Mouse (Mus musculus): ENCODE results near the gene Umps.

Gene Umps

DNA sequence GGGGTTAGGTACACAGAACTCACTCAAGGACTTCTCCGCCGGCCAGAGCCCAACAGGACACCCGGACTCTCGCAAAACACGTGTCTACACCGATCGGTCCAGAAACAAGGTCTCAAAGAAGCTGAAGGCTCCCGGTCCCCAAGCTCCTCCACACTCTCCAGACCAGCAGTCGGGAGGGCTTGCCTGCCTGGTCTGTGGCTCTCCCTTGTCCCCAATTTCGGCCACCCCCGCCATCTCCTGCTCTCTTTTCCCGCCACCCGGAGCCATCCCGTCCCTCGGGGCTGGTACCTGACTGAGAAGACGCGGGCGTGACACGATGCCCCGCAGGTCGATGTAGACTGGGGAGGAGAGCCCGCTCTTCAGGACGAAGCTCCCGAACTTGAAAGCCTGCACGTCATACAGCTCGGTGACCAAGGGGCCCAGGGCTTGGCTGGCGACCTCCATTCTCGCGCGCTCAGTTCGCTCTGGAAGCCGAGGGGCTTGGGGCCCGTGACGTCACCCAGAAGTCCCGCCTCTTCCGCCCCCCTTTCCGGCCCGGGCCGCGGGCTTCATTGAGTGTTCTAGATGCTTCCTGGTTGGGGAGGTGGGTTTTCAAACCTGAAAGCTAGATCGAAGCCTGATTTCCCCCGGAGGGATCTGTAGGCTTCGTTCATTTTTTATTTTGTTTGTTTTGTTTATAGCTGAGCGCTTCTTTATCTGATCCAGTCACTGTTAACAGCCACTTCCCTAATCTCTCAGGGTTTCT is at the start of gene Umps:
TSS of gene Umps (minus strand) at position 501 of the 745 bp plus-strand sequence.
- in situ Hi-C loops (cut with MboI, MseI) = loop anchor here (25.0 kb wide), 1 partner anchor 1804 kb away; the partner anchor contains the start of gene Nrros

DNA sequence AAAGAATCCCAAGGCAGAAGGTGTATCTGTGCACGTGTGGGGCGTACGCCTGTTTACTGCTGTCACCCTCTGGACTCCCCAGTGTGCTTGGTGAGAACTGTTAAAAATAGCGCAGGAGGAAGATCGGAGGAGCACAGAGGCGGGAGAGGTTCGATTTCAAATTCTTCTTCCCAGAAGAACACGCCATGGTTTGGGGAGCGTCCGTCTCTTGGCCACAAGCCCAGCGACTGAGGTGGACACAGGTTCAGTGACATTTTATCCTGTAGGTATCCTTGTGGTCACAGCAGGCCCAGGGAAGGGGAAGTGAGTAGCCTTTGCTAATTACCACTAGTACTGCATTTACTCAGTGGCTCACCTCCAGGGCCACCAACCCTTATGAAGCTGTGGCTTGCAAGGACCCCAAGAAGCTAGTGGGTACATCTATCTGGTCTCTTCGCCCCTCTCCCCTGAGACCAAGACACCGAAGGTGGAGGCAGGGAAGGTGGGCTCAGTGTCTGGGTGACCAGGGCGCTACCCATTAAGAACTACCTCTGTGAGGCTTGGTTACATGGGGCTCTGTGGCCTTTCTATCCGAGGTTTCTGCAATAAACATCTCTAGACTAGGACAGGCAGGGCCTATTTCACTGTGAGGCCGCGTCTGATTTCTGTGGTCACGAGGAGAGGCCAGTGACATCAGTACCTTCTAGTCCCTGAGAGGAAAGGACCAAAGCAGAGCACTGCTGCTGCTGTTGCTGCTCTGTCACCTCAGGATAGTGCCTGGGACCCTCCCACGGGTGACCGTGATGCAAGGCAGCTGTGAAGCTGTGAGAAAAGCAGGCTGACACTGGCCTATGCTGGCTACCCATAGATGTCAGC is 45.4 kb upstream of the Umps start:
- in situ Hi-C loops (cut with MboI, MseI) = no loop called here

DNA sequence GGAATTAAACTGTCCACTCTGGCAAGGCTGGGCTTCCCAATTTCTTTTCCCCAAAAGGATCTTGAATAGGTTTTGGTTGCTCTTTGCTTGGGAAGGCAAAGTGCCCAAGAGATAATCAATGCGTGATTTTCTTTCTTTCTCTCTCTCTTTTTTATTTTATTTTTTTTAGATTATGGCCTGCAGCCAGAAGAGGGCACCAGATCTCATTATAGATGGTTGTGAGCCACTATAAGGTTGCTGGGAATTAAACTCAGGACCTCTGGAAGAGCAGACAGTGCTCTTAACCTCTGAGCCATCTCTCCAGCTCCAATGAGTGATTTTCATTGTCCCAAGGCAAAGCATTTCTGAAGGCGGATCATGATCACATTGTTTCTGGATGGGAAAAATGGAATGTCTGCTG is 42.7 kb upstream of the Umps start:
- in situ Hi-C loops (cut with MboI, MseI) = no loop called here

DNA sequence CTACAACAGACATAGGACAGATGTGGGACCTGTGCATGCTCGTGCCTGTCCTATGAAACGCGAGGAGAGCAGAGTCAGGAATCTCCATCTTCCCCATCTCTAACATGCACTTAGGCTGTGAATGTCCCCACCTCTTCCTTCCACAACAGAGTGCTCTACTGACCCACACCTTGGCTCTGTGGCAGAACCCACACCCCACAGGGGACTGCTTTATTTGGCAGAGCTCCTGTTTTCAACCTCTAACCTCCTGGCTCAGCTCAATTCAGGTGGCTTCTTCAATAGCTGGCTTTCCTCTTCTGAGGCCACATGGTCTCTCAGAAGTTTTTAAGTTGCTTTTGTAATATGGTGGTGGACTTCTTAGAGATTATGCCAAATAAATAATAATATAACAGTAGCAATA is 39.1 kb upstream of the Umps start:
- in situ Hi-C loops (cut with MboI, MseI) = no loop called here

DNA sequence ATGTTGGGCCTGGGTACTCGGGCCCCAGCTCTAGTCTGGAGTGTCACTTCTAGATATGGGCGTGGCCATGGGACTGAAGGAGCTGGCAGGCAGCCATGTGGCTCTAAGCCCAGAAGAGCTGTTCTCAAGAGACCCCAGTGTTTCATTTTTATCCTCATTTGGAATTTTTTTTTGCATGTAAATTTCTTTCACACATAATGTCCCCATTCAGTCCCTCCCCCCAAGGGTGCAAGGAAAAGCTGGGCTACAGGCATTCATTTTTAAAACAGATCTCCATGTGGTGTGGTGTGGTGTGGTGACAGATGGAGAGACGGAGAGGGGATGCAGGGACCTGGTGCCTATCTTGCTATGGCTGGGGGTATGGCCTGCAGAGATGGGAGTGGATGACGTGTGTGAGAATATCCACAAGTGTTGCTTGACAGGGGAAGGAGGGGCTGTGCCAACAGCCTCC is 37.3 kb upstream of the Umps start:
- in situ Hi-C loops (cut with MboI, MseI) = no loop called here

DNA sequence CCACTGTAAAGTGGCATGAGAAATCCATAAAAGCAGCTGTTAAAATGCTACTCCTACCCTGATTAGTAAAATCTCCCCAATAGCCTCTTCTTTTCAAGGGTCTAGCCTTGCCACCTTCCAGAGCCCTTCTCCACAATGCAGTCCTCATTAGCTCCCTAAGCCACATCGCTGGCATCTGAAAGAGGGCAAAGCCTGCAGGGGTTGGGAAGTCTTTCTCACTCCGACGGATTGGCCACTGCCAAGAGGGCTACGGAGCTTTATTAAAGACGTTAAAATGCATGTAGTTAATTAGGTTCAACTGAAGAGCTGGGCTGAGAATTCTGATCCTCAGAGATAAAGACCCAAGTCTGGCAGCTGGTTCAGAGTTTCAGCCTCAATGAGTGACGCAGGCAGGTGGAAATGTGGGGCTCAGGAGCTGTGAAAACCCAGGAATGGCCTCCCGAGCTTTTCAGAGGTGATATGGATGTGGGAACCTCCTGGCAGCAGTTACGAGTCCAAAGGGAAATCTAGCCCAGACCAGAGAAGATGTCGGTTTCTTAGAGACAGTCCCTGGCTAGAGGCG is 36.8 kb upstream of the Umps start:
- in situ Hi-C loops (cut with MboI, MseI) = no loop called here

DNA sequence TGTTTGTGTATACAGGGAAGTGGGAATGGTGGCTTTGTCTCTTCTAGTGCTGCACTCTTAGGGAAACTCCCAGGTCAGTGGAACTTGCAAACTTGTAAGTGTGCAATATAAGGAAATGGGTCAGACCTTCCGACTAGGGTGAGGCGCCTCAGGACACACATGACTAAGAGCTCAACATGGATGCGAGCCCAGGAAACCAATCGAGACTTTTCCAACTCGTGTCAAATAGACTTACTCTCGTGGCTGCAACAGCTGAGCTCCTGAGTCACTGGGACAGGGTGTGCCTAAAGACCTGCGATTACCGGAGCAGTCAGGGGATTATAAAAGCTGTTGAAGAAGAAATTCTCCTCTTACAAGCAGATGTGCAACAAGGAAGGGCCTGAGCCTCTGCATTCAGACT is 33.9 kb upstream of the Umps start:
- in situ Hi-C loops (cut with MboI, MseI) = no loop called here

DNA sequence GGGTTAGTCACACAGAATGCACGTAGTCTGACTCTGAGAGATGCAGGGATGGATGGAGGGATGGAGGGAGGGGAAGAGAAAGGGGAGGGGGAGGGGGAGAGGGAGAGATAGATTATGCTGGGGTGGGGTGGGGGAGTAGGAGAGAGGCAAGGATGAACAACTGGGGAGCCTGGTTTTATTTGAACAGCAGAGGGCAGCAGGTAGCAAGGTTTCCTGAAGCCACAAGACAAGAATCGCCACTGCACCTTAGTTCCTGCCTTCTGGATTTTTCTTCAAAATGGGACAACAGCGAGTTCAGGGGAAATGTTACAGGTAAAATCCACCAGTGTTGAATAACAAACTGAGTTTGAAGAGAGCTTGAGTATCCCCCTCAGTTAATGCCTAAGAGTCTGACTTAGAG is 32.5 kb upstream of the Umps start:
- in situ Hi-C loops (cut with MboI, MseI) = loop anchor here (5.0 kb wide), 1 partner anchor 113 kb away; no protein-coding TSS in a partner anchor

DNA sequence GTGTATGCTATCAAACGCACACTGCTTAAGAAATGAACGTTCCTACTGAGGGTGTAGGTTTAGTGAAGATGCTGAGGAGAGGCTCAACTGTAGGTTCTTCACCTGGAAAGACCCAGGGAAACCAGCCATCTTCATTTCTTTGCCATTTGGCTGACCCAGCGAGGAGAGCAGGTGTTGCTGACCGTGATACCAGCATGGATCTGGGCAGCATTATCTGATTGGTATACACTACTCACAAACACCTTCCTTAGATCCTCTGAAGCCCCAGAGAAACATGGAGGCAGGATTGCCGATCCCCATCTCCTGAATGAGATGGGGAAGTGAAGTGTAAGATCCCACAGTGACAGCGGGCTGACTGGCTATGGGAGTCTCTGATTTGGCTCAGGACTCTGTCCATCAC is 31.2 kb upstream of the Umps start:
- in situ Hi-C loops (cut with MboI, MseI) = loop anchor here (5.0 kb wide), 1 partner anchor 114 kb away; no protein-coding TSS in a partner anchor

DNA sequence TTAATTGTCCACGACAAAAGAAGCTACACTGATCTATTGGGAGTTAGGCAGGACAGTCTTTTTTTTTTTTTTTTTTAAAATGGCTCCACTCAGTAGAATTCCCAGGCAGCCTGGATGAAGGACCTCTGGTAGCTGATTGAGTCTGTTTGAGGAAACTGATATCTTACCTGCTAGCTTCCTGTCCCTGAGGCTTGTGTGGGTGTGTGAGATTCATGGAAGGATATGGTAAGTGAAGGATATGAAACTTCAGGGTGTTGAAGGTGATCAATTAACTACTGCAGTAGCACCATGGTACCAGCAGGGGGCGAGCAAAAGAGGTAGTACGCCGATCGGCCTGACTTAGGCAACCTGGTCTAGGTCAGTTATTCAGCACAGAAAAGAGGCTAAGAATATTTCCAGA is 29.2 kb upstream of the Umps start:
- in situ Hi-C loops (cut with MboI, MseI) = loop anchor here (5.0 kb wide), 1 partner anchor 116 kb away; no protein-coding TSS in a partner anchor

DNA sequence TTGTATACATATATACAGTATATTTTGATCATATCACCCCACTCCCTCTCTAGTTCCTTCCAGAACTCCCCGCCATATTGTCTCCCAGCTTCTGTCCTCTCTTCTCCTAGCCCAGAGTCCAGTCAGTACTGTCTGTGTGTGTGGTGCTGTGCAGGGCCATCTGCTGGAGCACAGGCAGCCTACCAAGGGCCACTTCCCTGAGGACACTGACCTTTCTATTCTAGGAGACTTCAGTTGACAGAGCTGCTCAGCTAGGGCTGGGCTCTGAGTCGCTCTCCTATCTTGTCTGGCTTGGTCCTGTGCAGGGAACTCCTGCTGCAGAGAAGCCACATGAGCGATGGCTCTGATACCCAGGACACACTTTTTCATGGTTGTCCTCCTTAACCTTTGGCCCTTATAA is 28.7 kb upstream of the Umps start:
- in situ Hi-C loops (cut with MboI, MseI) = loop anchor here (5.0 kb wide), 1 partner anchor 117 kb away; no protein-coding TSS in a partner anchor

DNA sequence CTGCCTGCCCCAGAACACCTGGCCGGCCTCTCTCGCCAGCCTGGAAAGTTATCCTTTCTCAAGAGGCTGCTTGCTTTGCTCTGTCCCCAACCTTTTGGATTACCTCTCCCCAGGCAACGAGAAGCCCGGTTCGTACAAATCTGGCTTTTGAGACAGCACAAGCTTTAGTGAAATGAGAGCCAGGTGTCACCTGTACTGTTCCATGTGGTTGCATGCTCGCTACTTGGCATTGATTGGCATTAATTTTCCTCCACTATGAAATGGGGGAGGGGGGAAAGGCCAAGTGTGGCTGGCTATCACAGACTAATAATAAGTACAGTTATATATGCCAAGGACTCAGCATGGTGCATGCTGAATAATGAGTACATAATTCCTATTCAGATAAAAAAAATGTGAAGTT is 27.5 kb upstream of the Umps start:
- in situ Hi-C loops (cut with MboI, MseI) = no loop called here

DNA sequence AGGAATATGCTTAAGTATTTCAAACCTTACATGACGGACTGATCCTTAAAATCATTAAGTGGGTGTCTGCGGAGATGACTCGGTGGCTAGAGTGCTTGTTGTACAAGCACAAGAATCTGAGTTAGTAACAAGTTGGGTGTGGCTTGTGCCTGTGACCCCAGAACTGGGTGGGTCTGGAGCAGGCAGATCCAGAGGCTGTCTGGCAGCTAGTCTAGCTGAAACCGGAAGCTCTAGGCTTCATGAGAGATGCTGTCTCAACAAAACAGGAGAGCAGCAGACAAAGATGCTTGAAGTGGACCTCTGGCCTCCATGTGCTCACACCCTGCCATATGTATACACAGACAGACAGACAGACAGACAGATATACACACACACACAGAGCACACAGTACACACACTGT is 23.9 kb upstream of the Umps start:
- in situ Hi-C loops (cut with MboI, MseI) = no loop called here

DNA sequence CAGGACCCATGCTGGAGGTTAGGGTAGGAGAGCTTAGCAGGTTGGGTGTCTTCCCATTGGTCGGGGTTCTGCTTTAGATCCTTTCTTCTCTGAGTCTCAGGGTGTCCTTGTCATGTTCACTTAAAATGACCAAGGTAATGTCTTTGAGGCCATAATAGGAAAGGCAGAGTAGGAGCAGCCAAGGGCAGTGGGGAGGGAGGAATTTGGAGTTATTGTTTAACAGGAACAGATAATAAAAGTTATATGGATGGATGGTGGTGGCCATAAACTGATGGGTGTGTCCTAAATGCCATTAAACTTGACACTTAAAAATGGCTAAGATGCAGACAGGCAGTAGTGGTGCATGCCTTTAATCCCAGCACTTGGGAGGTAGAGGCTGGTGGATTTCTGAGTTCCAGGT is 22.3 kb upstream of the Umps start:
- in situ Hi-C loops (cut with MboI, MseI) = no loop called here

DNA sequence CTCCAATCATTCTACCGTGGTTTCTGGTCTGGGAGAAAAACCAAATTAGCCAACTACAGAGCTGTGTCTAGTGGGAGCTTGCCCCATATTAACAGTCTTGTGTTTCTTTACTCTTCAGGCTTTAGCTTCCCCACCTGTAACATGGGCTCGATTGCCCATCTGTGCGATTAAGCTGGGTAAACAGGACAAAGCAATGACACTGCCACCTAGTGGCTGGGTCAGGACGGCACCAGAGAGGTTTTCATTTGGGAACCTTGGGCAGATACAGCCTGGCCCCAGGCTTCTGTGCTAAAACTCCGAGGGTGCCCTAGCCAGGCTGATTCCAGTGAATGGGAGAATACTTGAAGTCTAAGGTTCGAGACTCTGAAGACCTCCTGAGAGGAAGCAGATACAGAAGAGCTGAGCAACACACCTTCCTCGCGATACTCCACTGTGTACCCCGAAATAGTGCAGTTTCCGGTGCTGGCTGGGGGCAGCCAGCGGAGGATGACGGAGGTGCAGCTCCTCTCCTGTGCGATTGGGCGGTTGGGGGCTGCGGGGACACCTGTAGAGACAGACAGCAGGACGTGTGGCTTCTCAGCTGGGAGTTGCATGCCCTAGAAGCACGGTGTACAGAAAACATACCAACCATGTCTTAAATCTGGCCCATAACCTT is 21.6 kb upstream of the Umps start:
- in situ Hi-C loops (cut with MboI, MseI) = no loop called here

DNA sequence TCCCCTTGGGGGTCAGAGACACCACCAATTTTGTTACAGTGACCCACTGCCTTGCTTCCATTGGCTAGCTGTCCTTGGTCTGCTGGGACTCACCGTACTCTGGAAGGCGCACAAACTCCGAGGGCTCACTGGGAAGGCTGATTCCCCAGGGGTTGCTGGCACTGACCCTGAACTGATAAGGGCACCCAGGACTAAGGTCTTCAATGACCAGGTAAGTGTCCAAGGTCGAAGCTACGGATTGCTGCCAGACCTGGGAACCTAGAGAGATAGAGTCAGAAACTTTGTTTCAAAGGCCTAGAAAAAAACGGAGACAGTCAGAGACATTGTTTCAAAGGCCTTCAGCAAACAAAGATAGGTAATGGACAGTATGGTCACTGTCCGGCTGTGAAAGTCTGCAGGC is 20.2 kb upstream of the Umps start:
- in situ Hi-C loops (cut with MboI, MseI) = no loop called here

DNA sequence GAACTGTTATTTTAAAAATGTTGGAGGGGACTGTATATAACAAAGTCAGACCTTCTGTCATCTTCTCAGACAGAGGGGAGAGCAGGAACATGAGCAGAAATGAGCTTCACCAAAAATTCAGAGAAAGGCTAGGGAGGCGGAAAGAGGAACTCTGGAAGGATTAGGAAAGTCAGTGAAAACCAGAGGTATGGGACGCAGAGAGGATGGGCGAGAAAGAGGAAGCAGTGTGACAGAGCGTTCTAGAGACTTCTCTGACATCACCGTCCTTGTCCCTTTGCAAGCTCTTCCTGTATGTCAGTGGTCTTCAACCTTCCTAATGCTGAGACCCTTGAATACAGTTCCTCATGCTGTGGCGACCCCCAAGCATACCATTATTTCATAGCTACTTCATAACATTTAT is 18.5 kb upstream of the Umps start:
- in situ Hi-C loops (cut with MboI, MseI) = no loop called here

DNA sequence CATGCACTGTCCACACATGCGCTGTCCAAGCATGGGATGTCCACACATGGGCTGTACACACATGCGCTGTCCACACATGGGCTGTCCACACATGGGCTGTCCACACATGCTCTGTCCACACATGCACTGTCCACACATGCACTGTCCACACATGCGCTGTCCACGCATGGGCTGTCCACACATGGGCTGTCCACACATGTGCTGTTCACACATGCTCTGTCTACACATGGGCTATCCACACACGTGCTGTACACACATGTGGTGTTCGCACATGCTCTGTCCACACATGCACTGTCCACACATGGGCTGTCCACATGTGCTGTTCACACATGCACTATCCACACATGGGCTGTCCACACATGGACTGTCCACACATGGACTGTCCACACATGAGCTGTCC is 16.9 kb upstream of the Umps start:
- in situ Hi-C loops (cut with MboI, MseI) = no loop called here

DNA sequence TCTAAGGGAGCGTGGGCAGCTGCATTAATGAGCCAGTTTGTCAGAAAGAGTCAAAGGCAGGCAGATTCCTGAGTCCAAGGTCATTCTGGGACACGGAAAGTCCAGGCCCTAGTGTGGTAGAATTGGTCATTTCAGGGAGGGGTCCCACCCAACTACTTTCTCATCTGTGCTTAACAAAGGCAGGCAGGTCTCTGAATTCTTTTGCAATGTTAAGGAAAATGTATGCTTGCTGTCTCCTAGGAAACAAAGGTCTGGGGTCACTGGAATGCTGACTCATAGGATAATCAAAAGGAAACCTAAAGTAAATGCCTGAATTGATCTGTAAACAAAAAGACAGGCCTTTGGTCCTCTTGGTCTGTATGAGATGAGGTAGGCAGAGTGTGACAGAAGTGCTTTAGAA is 13.0 kb upstream of the Umps start:
- in situ Hi-C loops (cut with MboI, MseI) = no loop called here

DNA sequence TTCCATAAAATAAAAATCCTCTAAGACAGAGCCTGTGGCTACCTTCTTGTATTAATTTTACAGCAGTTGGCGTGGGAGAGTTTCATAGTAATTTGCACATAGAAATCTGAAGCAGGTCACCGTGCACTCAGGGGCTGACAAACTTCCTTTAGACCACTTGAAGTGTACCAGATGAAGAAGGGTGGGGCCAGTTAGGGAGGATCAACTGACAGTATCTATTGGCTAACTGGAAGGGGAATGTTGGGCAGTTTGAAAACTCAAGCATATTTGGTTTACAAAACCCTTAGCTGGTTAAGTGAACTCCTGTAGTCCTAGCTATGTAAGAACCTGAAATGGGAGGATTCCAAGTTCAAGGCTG is 424 bp upstream of the Umps start:
- in situ Hi-C loops (cut with MboI, MseI) = loop anchor here (25.0 kb wide), 1 partner anchor 1805 kb away; the partner anchor contains the start of gene Nrros

DNA sequence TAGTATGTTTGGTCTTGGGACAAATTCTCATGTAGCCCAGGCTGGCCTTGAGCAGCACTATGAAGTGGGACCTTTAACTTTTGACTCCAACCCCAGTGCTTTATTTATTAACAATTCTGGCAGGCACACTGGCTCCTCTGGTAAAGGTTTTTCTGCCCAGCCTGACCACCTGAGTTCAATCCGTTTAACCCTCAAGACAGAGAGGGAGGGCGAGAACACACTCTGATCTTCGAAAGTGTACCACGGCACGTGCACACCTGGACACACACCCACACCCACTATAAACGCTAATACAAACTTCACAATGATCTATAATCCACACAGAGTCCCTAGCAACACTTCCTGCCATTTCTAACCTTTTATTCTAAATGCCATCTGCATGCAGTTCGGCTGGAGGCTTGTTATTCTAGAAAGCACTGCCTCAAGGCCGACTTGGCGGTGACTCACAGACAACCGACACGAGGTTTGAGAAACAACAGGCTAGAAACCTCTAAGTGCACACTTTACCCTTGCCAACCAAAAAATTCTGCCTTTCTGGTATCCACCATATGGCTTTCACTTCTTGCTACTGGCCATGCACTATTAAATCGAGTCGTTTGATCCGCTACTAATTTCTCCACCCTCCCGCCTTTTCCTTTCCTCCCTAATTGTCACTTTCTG is 830 bp downstream of the Umps start:
- in situ Hi-C loops (cut with MboI, MseI) = loop anchor here (25.0 kb wide), 1 partner anchor 1804 kb away; the partner anchor contains the start of gene Nrros
